Mouse (Mus musculus) naive thymus-derived CD4-positive, alpha-beta T cell, adult 2 months (primary cell): ENCODE data around the gene Slc25a17.

Experiments used
- DNase-seq: peaks from one replicate; pipeline ENCODE4 v3.0.0-alpha.2; 2011; ENCODE audit warnings: low read depth

Slc25a17 gene

GRCm38 (mm10) chr15:81301193-81302070 lies 59.2 kb downstream of the Slc25a17 start:
- DNase-seq = peak; percentile 96

DNA sequence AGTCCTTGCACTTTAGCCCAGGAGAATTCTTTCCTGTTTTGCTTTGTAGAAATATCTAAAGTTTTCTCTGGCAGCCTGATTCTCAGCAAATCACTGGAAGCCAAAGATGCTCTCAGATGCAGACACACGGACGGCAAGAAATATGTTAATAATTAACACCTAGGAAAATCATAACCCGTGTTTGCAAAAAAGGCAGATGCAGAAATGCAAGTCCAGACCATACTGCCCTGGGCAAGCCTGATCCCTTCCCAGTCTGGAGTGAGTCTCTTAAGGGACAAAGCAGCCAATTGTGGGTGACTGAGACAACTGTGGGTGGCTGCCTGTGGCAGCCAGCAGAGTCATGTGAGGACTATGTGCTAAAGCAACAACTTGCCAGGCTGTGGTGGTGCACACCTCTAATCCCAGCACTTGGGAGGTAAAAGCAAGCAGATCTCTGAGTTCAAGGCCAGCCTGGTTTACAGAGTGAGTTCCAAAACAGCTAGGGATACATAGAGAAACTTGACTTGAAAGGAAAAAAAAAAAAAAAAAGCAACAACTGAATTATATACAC lies 60.0 kb downstream of the Slc25a17 start:
- DNase-seq = no peak

- DNase-seq = peak; percentile 31
Measured at GRCm38 (mm10) chr15:81299549-81299948, 61.1 kb downstream of the Slc25a17 start.

DNA sequence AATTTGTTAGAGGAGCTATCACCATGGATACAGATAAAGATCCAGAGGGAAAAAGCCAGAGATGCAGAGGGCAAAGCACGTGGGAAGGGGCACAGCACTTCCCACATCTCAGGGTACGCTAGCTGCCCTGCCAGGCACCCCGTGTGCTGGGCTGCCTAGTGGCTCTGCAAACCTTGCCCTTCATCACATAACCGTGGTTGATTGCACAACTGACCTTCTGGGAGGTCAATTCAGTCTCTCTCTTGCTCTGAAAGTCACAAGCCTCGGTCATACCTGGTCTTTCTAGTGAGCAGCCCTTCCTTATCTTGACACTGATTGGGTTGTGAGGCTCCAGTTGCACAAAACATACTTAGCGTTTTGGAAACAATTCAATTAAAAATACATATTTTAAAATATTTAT lies 62.4 kb downstream of the Slc25a17 start:
- DNase-seq = no peak

- no peak for DNase-seq
Measured at GRCm38 (mm10) chr15:81297543-81297942, 63.1 kb downstream of the Slc25a17 start.

- DNase-seq = no peak
Measured at GRCm38 (mm10) chr15:81294897-81295296, 65.7 kb downstream of the Slc25a17 start.

- DNase-seq = no peak
Measured at GRCm38 (mm10) chr15:81294386-81294785, 66.2 kb downstream of the Slc25a17 start.

DNA sequence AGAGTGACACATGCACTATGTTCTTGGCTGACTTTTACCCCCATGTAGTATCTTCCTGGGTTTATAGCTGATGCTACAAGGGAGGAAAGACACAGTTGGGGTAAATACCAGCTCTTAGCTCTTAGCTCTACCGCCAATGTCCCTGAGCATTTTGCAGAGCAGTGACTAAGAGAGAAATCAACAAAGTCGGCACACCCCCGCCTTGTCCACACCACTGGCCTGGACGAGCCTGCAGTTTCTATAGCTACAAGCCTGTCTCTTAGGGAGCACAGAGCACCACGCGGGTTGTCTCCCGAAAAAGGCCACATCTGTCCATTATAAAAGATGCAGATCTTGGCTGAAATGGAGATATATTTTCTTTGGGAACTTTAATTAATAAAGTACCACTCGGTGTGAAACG lies 69.9 kb downstream of the Slc25a17 start:
- DNase-seq = no peak

DNA sequence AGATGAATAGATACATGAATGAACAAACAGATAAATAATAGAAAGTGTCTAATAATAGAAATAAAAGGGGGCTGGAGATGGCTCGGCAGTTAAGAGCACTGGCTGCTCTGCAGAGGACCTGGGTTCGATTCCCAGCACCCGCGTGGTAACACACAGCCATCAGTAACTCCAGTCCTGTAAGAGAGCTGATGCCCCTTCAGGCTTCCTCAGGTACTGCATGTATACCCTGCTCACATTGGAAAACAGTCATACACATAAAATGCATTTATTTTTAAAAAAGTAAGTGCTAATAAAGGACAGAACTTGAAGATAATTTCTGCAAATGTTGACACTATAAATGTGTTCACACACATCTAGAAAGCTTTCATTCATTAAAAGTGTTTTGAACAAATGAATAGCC lies 70.4 kb downstream of the Slc25a17 start:
- peak; percentile 53 for DNase-seq

GRCm38 (mm10) chr15:81284121-81284734 lies 76.4 kb downstream of the Slc25a17 start:
- no peak for DNase-seq

- no peak for DNase-seq
Measured at GRCm38 (mm10) chr15:81278699-81279098, 81.9 kb downstream of the Slc25a17 start.

DNA sequence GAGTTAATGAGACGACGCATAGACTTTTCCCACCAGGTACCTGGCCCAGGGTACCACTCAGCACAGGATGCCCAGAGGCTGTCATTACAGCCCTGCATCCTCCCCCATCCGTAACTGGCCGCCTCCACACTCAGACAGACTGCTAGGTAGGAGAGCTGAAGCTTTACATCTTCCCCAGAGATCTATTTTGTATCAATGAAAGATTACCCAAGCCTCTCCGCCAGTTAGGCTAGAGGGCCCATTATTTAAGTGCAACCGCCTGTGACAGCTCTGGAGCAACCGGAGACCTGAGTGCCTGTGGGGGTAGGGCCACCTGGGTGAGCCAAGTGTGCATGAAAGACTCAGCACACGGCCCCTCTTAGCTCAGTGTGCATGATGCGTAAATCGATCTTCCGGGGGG lies 82.7 kb downstream of the Slc25a17 start:
- DNase-seq = no peak

DNA sequence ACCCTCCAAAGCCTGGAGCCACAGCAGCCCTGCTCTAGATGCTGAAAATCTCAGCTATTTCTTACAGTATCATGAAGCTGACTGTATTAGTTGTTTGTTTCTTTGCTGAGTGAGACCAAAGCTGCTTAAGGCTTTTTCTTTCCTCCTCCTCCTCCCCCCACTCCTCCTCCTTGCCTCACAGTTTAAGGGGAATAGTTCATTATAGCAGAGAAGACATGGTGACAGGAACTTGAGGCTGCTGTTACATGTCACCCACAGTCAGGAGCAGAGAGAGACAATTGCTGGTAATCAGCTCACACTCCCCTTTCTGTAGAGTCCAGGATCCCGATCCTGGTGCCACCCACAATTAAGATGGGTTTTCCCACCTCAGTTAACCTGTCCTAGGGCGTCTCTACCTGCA lies 87.3 kb downstream of the Slc25a17 start:
- no peak for DNase-seq

DNA sequence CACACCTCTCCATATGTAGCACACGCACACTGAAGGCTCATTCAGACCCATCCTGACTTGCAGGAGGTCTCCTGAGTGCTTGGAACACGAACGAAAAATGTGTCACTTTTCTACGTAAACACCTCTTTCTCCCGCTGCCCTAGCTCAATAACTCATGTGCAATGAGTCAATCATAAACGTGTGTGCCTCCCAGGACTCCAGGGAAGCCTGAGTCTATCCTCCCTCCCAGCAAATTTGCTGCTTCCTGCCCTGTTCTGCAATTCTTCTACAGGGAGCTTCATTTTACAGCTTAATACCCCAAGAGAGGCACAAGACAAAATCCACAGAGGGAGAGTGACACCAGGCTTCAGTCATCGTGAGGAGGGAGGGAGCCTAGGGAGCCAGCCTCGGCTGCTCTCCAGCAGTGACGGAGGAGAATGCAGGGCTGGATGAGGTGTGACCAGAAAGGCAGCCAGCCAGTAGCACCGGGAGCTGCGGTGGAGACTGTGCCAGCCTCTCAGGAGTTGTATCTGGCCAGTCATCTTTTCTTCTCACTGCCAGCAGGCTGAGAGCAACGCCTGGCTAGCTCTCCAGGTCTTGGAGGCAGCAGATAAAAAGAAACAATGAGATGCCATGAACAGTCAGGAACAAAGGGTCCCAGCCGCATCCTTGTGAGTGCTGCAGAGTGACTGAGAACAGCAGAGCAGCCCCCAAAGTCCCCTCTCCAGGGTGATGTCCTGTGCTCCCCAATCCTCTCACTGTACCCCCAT lies 88.1 kb downstream of the Slc25a17 start:
- no peak for DNase-seq
